Mouse (Mus musculus) adrenal gland (tissue): ENCODE data around the gene Mapk1ip1l.

Experiments used
- intact Hi-C: fragments of 180-260 bp; cut with DNase I; formaldehyde crosslinking; loops from one replicate; pipeline ENCODE4 v1.15.1; 2025

Gene Mapk1ip1l

DNA sequence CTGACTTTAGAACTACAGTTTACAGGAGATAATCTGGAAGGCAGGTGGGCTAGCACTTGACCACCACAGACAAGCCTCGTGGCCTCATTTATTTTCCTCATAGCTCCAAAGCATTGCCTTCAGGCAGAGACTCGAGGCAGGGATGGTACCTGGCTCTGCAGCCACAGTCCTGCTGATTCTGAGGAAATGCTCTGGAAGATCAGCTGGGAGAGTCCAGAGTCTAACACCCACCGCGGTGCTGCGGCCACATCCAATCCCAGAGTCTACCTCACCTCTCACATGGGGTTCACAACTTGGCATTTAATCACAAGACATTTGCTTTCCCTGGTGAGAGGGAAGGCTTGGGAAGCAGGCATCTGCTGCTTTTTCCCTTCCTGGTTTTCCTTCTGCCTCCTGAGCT, 56.9 kb downstream of the Mapk1ip1l start:
- intact Hi-C loops: no loop called here

- intact Hi-C loops: no loop called here
These were observed 58.6 kb downstream of the Mapk1ip1l start for GRCm38 (mm10) chr14:47356622-47357021.

DNA sequence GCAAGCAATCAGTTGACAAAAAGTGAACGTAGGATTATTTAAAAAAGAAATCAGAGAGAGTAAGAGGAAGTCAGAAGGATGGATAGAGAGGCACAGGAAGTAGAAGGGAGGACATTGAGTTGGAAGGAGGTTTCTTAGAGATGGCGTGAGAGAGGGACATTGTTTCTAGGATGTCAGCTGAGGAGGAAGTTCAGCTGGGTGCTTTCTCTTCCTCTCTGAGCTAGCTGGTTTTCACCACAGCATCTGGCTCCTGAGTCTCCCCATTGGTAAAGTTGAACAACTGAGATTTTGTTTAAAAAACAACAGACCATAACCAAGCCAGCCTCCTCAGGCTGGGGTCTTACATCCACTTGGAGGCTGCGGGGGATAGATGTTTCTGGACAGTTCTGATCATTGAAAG, 61.5 kb downstream of the Mapk1ip1l start:
- intact Hi-C loops: no loop called here

DNA sequence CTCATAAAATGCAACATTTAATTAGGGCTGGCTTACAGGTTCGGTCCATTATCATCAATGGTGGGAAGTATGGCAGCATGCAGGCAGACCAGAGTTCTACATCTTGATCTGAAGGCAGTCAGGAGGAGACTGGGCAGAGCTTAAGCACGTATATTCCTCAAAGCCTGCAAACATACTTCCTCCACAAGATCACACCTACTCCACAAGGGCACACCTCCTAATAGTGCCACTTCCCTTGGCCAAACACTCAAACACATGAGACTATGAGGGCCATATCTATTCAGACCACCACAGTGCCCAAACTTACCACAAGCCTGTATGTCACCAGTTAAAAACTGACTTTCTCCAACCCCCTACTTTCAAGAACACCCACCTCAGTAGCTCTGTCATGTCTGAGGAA, 63.4 kb downstream of the Mapk1ip1l start:
- intact Hi-C loops: no loop called here

- intact Hi-C loops: no loop called here
These were observed 63.8 kb downstream of the Mapk1ip1l start for GRCm38 (mm10) chr14:47361899-47362298.

DNA sequence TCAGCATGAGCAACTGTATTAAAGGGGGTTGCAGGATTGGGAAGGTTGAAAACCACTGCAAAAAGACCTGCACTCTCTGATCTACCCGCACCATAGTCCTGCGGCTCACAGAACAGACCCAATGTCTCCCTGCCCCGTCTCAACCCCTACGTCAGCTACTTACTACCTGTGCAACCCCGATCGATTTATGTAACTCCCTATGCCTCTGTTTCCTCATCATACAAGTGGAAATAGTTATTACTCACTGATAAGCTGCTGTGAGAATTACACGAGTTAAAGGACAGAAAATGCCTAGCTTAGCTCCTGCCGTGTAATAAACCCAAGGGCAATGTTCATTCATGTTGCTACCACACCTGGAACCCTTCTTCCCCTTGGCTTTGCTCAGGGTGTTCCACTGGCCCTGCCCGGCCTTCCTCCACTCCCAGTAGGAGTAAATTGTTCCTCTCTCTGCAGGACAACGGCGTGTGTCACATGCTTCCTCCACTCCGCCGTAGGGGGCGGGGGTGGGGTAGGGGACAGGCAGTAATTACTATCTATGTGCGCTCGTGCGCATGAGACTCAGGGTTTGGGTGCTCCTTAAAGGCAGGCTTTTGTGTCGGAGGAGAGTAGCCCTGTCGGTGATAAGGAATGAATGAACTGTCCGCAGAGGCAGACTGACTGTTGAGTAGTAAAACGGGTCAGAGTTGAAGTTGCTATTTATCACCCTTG, 66.8 kb downstream of the Mapk1ip1l start:
- intact Hi-C loops: no loop called here

DNA sequence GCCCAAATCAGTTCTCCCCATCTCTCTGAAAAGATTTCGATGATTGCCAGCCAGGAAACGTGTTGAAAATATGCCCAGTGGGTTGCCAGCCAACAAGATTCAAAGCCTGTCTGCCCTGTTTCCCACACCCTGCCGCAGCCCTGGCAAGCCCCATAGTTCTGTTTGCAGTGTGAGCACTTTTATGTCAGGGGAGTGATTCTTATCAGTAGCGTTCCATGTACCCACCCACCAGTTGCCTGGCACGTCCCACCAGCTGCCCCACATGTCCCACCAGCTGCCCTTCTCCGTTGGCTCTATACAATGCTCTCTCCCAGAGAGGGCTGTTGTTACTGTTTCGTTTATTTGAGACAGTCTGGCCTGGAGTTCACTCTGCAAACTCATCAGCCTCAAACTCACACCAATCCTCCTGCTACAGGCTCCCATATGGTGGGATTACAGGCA, 68.8 kb downstream of the Mapk1ip1l start:
- intact Hi-C loops: no loop called here

GRCm38 (mm10) chr14:47367461-47367860, 69.4 kb downstream of the Mapk1ip1l start, which contains the start of gene Lgals3:
Gene Lgals3 (plus strand): TSS chr14:47367751.
- intact Hi-C loops: no loop called here

DNA sequence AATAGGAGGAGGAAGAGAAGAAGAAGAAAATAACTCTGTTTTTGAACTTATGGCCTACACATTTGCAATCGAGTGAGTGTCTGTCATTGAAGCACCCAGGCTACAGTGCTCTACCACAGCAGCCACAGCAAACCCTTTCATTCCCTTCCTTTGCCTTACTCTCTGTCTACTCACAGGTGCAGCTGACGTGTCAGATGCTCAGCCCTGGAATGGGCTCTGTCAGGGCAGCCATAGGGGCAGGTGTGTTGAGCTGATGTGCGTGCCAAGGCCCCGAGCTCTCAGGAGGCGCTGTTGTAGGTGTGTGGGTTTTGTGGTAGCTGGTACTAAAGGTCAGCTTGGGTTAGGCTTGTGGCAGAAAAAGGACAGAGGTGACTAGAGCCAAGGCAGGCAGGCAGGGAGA, 71.7 kb downstream of the Mapk1ip1l start:
- intact Hi-C loops: no loop called here

DNA sequence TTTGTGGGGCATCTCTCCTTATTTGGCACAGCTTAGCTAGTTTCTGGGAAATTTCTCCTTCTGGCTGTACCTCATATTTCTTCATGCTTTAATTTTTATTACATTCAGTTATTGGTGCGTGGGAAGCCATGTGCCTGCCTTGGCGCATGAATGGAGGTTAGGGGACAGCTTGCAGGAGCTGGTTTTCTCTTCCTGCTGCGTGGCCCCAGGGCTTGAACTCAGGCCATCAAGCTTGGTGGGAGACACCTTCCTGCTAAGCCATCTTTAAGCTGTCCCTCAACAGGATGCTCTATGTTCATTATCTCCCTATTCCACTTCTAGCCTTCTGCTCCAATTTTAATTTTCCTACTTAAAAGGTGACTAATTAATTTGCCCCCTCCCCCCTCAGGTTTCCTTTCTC, 72.7 kb downstream of the Mapk1ip1l start:
- intact Hi-C loops: no loop called here

DNA sequence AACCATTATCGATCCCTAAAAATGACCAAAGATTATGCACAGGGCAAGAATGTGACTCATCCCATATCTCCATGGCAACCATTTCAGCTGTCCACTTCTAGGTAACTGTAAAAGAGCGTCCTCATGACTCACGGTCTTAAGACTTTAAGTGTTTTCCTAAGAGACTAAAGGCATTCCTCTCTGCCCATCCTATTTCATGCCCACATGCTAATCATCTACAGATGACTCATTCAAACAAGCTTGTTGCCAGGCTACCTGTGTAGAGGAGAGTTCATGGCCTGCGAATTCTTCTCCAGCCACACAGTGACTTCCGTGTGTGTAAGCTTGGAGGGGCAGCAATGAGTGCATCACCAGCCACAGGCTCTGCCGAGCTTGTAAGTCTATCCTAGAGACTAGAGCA, 73.6 kb downstream of the Mapk1ip1l start:
- intact Hi-C loops: no loop called here
